In the genomic region with DNA sequence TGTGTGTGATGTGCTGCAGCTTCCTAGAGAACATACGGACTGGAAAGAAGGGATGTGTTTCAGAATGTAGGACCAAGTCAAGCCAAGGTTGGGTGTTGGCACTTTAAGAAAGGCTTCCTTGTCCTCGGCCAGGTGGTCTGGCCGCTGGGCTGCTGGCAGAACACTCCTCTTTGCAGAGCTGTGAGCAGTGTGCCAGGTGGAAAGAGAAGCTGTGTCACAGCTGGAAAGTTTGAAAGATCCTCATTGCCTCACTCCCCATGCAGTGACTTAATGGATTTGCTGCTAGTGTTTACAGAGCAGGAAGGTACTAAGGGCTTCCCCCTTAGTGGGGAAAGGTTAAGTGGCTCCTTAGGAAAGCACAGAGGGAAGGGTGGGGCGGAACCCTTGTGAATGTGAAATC, we compare ENCODE assay signal across 9 mouse cellular contexts.
DNase-seq lines count a peak whose midpoint lies in the region; ATAC-seq lines count a peak whose summit lies in the region.
"Had no signal": no experiment of that assay in that cellular context is flagged by ENCODE, and none has a peak within 500 bp of the region (broad histone marks: within the 10 kb centered on the region; RNA-seq: fewer than 3 reads in every experiment).

No protein-coding gene starts in this region.

- H3K36me3 ChIP-seq in kidney, embryonic 15.5 days: no peaks in the 10 kb centered on the region
- no peaks in the 10 kb centered on the region for H3K36me3 ChIP-seq in limb, embryonic 13.5 days

- H3K9ac ChIP-seq in kidney, embryonic 15.5 days: no peak overlapping the region
- H3K9ac ChIP-seq in limb, embryonic 13.5 days: no peak overlapping the region

- H3K4me2 ChIP-seq in kidney, embryonic 15.5 days: no peak overlapping the region
- H3K4me2 ChIP-seq in limb, embryonic 13.5 days (replicated peaks): no peak overlapping the region

- ATAC-seq in kidney, embryonic 15.5 days (replicated peaks; ENCODE audit: low FRiP score): 0 out of 2 replicates have a peak, but pooled peaks have one; percentile 18
- peak; percentile 83 for ATAC-seq in limb, embryonic 13.5 days (ENCODE audit: low FRiP score, low read depth)
- no peak for ATAC-seq in activated CD4-positive, CD25-positive, alpha-beta regulatory T cell, adult 4 months

- no peaks in the 10 kb centered on the region for H3K27me3 ChIP-seq in kidney, embryonic 15.5 days
- H3K27me3 ChIP-seq in limb, embryonic 13.5 days: no peaks in the 10 kb centered on the region
- H3K27me3 ChIP-seq: megakaryocyte, embryonic 14.5 days had no signal

- H3K4me3 ChIP-seq in kidney, embryonic 15.5 days (replicated peaks): no peak overlapping the region
- no peak overlapping the region for H3K4me3 ChIP-seq in limb, embryonic 13.5 days
- H3K4me3 ChIP-seq: megakaryocyte, embryonic 14.5 days had no signal

- H3K9me3 ChIP-seq in kidney, embryonic 15.5 days (replicated peaks): no peaks in the 10 kb centered on the region
- H3K9me3 ChIP-seq in limb, embryonic 13.5 days: no peaks in the 10 kb centered on the region
- H3K9me3 ChIP-seq: megakaryocyte, embryonic 14.5 days had no signal

- 67% methylated on average over 4 of the region's 4 CpGs for WGBS in kidney, embryonic 15.5 days
- 46% methylated on average over 4 of the region's 4 CpGs for WGBS in limb, embryonic 13.5 days

- no peak for DNase-seq in kidney, adult 11 months
- DNase-seq in fat pad, adult 2 months (ENCODE audit: extremely low read depth, low read depth, low spot score): peak; percentile 37
- DNase-seq in thymus, postnatal 10 days (ENCODE audit: low spot score in 2 of 2): peak; percentile 51 to 61
- DNase-seq in urinary bladder, postnatal 14 days (ENCODE audit: low spot score): no peak
- DNase-seq: kidney, postnatal 10 days had no signal

- H3K27ac ChIP-seq in kidney, embryonic 15.5 days: no peak overlapping the region
- H3K27ac ChIP-seq in limb, embryonic 13.5 days: no peak overlapping the region

- no peaks in the 10 kb centered on the region for H3K4me1 ChIP-seq in kidney, embryonic 15.5 days
- peaks cover 16% of the 10 kb centered on the region for H3K4me1 ChIP-seq in limb, embryonic 13.5 days

Comparison
In these comparisons a context has a peak if more than half of its experiments do, and no peak if none do; other contexts are left out.
1. DNase-seq: peak in fat pad, adult 2 months (single experiment) and thymus, postnatal 10 days (2 of 2); none in kidney, adult 11 months (single experiment) and urinary bladder, postnatal 14 days (single experiment).